Mouse (Mus musculus): ENCODE measurements at regions not wholly inside any gene's neighbourhood (a gene's known extent, or its start where the extent isn't known, plus 50 kb on each side); places are given as distances from the start of the nearest gene placed in this dataset.

DNA sequence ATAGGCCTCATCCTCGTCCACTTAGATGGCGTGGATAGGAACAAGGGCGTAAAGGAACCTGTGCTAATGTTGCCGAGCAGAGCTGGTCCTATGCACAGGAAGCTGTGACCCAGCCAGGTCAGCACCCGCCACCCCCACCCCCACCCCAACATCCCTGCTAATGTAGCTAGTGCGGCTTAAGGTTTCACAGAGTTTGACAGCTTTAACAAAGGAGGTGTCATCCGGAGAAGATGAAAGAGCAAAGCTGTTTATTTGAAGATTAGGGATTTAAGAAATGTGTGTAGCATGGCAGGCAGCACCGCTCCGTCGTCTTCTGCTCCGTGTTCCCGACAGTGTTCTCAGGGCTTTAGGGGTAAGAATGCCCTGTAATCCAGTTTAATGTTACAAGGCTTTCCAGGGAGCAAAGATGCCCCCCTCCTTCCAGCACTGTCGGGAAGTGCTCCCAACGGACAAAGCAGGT is 93.5 kb downstream of the Thnsl2 start:
- H3K79me3 ChIP-seq (ENCODE audit: low read depth): no peaks in the 10 kb centered on the region
- H3K79me2 ChIP-seq (ENCODE audit: control insufficient read depth, insufficient read depth): no peaks in the 10 kb centered on the region
- H3ac ChIP-seq (ENCODE audit: control insufficient read depth, insufficient read length, low read depth): no peak overlapping the region
- H3K27me3 ChIP-seq (ENCODE audit: control insufficient read depth, insufficient read depth, insufficient read length): peaks cover 27% of the 10 kb centered on the region
- no peak overlapping the region for H3K4me3 ChIP-seq (ENCODE audit: insufficient read depth, poor library complexity, severe bottlenecking)
- no peak for TF ChIP-seq MAX (IDR thresholded peaks at IDR 0.05)
- no peak for TF ChIP-seq FOSL1 (IDR thresholded peaks at IDR 0.05; ENCODE audit: insufficient read depth, low read length, poor library complexity, severe bottlenecking)
- TF ChIP-seq CEBPB (IDR thresholded peaks at IDR 0.05; ENCODE audit: low read depth): no peak
- TF ChIP-seq MYOG (IDR thresholded peaks at IDR 0.05; ENCODE audit: control insufficient read depth, extremely low read depth, insufficient read length): no peak
- TF ChIP-seq USF1 (IDR thresholded peaks at IDR 0.05; ENCODE audit: low read depth): no peak
- no peak for TF ChIP-seq CTCF (IDR thresholded peaks at IDR 0.05; ENCODE audit: control insufficient read depth, insufficient read depth, insufficient read length)
- no peak for TF ChIP-seq MYOD1 (IDR thresholded peaks at IDR 0.05; ENCODE audit: control insufficient read depth, insufficient read length, low read depth)
- H3K36me3 ChIP-seq (ENCODE audit: control insufficient read depth, insufficient read depth): no peaks in the 10 kb centered on the region

DNA sequence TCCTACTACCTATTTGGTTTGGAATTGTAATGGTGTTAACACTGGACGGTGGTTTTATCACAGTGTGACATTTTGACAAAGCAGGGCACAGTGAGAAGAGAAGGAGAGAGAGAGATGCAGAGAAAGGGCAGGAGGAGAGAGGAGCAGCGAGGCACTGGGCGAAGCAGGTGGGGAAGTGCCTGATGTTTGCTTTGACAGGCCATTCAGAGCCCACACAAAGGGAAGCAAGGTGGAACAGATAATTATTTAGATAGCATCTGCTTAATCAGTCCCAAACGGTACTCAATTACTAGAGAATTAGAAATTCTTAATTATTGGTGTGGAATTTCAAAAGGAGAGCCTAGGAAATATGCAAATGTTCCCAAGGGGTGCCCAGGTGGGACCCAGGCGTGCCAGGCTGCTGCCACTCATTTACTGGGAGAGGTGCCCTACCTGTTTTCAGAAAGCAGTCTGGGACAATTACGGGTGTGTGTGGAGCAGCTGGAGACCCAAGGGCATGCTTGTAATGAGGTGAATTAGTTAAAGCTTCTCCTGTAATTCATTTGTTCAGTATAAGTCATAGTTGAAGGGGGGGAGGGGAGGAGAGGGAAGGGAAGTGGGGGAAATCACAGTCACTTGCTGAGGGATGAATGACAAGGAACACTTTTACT is 86.9 kb downstream of the Thnsl2 start:
- Histone ChIP-seq H3ac (ENCODE audit: control insufficient read depth, insufficient read length, low read depth) (no peak overlapping the region), H3K79me2 (ENCODE audit: control insufficient read depth, insufficient read depth) (no peaks in the 10 kb centered on the region), H3K79me3 (ENCODE audit: low read depth) (no peaks in the 10 kb centered on the region), H3K27me3 (ENCODE audit: control insufficient read depth, insufficient read depth, insufficient read length) (no peaks in the 10 kb centered on the region), H3K4me3 (ENCODE audit: insufficient read depth, poor library complexity, severe bottlenecking) (no peak overlapping the region), H3K36me3 (ENCODE audit: control insufficient read depth, insufficient read depth) (no peaks in the 10 kb centered on the region)
- no peak for TF ChIP-seq USF1 (IDR thresholded peaks at IDR 0.05; ENCODE audit: low read depth)
- TF ChIP-seq MYOG (IDR thresholded peaks at IDR 0.05; ENCODE audit: control insufficient read depth, extremely low read depth, insufficient read length): no peak
- no peak for TF ChIP-seq FOSL1 (IDR thresholded peaks at IDR 0.05; ENCODE audit: insufficient read depth, low read length, poor library complexity, severe bottlenecking)
- no peak for TF ChIP-seq MYOD1 (IDR thresholded peaks at IDR 0.05; ENCODE audit: control insufficient read depth, insufficient read length, low read depth)
- TF ChIP-seq CTCF (IDR thresholded peaks at IDR 0.05; ENCODE audit: control insufficient read depth, insufficient read depth, insufficient read length): no peak
- no peak for TF ChIP-seq MAX (IDR thresholded peaks at IDR 0.05)
- no peak for TF ChIP-seq CEBPB (IDR thresholded peaks at IDR 0.05; ENCODE audit: low read depth)

DNA sequence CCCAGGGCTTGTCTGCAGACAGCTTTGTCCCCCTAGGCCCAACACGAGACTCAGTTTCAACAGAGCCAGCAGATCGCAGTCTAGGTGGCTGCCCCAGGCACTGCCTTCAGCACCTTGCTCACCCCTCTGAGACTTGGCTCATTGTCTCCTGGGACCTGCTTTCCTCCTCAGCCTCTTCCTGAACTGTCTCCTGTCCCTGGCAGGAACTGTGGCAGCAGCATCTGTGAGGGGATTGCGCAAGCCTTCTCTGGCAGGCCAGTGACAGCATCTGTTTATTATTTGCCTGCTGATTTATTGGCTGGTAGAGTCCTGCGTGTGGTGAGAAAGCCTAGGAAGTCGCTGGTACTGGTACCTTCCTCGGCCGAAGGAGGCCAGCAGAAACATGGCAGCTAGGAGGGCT is 84.1 kb downstream of the Thnsl2 start:
- peak; percentile 74 for TF ChIP-seq CEBPB (IDR thresholded peaks at IDR 0.05; ENCODE audit: low read depth)
- TF ChIP-seq MAX (IDR thresholded peaks at IDR 0.05): no peak
- no peak overlapping the region for H3ac ChIP-seq (ENCODE audit: control insufficient read depth, insufficient read length, low read depth)
- no peaks in the 10 kb centered on the region for H3K79me2 ChIP-seq (ENCODE audit: control insufficient read depth, insufficient read depth)

DNA sequence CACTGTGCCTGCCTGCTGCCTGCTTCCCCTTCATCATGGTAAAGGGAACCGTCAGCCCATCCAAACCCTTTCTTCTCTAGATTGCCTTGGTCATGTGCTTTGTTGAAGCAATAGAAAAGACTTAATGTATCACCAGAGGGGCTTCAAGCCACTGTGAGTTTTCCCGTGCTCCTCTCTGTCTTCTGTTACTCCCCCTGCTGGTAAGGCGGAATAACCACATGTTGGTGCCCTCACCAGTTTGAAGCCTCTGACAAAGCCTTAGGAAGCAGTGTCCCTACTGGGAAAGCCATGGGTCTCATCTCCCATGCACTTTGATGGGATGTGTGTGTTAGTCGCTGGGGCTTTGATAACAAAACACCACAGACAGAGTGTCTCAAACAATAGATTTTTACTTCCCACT is 81.3 kb downstream of the Thnsl2 start:
- Histone ChIP-seq H3K79me3 (ENCODE audit: low read depth) (no peaks in the 10 kb centered on the region), H3ac (ENCODE audit: control insufficient read depth, insufficient read length, low read depth) (no peak overlapping the region), H3K36me3 (ENCODE audit: control insufficient read depth, insufficient read depth) (no peaks in the 10 kb centered on the region), H3K27me3 (ENCODE audit: control insufficient read depth, insufficient read depth, insufficient read length) (no peaks in the 10 kb centered on the region), H3K79me2 (ENCODE audit: control insufficient read depth, insufficient read depth) (no peaks in the 10 kb centered on the region), H3K4me3 (ENCODE audit: insufficient read depth, poor library complexity, severe bottlenecking) (no peak overlapping the region)
- no peak for TF ChIP-seq USF1 (IDR thresholded peaks at IDR 0.05; ENCODE audit: low read depth)
- TF ChIP-seq CTCF (IDR thresholded peaks at IDR 0.05; ENCODE audit: control insufficient read depth, insufficient read depth, insufficient read length): no peak
- TF ChIP-seq MYOG (IDR thresholded peaks at IDR 0.05; ENCODE audit: control insufficient read depth, extremely low read depth, insufficient read length): no peak
- no peak for TF ChIP-seq MYOD1 (IDR thresholded peaks at IDR 0.05; ENCODE audit: control insufficient read depth, insufficient read length, low read depth)
- no peak for TF ChIP-seq MAX (IDR thresholded peaks at IDR 0.05)
- TF ChIP-seq CEBPB (IDR thresholded peaks at IDR 0.05; ENCODE audit: low read depth): no peak
- TF ChIP-seq FOSL1 (IDR thresholded peaks at IDR 0.05; ENCODE audit: insufficient read depth, low read length, poor library complexity, severe bottlenecking): no peak

More for the DNA sequence above, 84.1 kb downstream of the Thnsl2 start:
- no peak overlapping the region for H3K4me3 ChIP-seq (ENCODE audit: insufficient read depth, poor library complexity, severe bottlenecking)
- H3K79me3 ChIP-seq (ENCODE audit: low read depth): no peaks in the 10 kb centered on the region
- no peaks in the 10 kb centered on the region for H3K27me3 ChIP-seq (ENCODE audit: control insufficient read depth, insufficient read depth, insufficient read length)
- H3K36me3 ChIP-seq (ENCODE audit: control insufficient read depth, insufficient read depth): no peaks in the 10 kb centered on the region

DNA sequence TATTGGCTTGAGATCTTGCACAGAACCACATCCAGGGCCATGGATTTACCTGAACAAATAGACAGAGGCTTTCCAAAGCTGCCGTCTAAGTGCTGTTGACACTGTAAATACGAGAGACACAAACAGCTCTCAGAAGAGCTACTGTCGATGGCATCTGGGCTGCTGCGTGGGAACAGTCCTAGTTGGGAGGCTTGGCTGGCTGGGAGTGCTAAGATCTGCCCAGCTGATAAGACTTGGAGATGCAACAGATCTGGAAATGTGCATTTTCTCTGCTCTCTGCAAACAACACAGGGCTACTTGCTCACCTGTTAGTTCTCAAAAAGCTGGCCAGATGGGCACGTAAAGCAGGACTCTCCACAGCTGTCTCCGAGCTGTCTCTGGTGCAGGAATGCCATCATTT is 78.8 kb downstream of the Thnsl2 start:
- H3K79me3 ChIP-seq (ENCODE audit: low read depth): no peaks in the 10 kb centered on the region
- H3K4me3 ChIP-seq (ENCODE audit: insufficient read depth, poor library complexity, severe bottlenecking): no peak overlapping the region
- H3ac ChIP-seq (ENCODE audit: control insufficient read depth, insufficient read length, low read depth): no peak overlapping the region
- H3K79me2 ChIP-seq (ENCODE audit: control insufficient read depth, insufficient read depth): no peaks in the 10 kb centered on the region
- H3K27me3 ChIP-seq (ENCODE audit: control insufficient read depth, insufficient read depth, insufficient read length): no peaks in the 10 kb centered on the region
- no peak for TF ChIP-seq FOSL1 (IDR thresholded peaks at IDR 0.05; ENCODE audit: insufficient read depth, low read length, poor library complexity, severe bottlenecking)
- no peak for TF ChIP-seq MYOG (IDR thresholded peaks at IDR 0.05; ENCODE audit: control insufficient read depth, extremely low read depth, insufficient read length)
- no peak for TF ChIP-seq USF1 (IDR thresholded peaks at IDR 0.05; ENCODE audit: low read depth)
- no peak for TF ChIP-seq MYOD1 (IDR thresholded peaks at IDR 0.05; ENCODE audit: control insufficient read depth, insufficient read length, low read depth)
- TF ChIP-seq CTCF (IDR thresholded peaks at IDR 0.05; ENCODE audit: control insufficient read depth, insufficient read depth, insufficient read length): no peak
- TF ChIP-seq CEBPB (IDR thresholded peaks at IDR 0.05; ENCODE audit: low read depth): no peak
- no peak for TF ChIP-seq MAX (IDR thresholded peaks at IDR 0.05)
- no peaks in the 10 kb centered on the region for H3K36me3 ChIP-seq (ENCODE audit: control insufficient read depth, insufficient read depth)

DNA sequence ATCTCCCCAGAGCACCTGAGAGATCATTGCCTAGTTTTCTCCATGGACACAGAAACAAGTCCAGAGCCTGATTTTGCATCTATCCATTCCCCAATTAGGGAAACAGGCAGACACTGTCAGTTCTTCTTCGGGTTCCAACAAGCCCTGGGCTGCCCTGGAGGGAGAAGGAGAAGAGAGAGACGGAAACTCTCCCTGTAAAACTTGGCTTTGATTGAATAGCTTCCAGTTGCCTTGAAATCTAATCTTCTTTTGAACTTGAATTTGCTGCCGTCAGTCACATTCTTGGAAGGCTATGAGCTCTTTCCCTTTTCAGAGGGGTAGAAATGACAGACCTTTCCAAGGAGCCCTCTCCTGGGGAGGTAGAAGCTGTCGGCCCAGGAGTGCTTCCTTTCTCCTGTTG is 75.0 kb downstream of the Thnsl2 start:
- Histone ChIP-seq H3K36me3 (ENCODE audit: control insufficient read depth, insufficient read depth) (no peaks in the 10 kb centered on the region), H3K27me3 (ENCODE audit: control insufficient read depth, insufficient read depth, insufficient read length) (no peaks in the 10 kb centered on the region), H3K4me3 (ENCODE audit: insufficient read depth, poor library complexity, severe bottlenecking) (no peak overlapping the region), H3K79me3 (ENCODE audit: low read depth) (no peaks in the 10 kb centered on the region), H3ac (ENCODE audit: control insufficient read depth, insufficient read length, low read depth) (no peak overlapping the region), H3K79me2 (ENCODE audit: control insufficient read depth, insufficient read depth) (no peaks in the 10 kb centered on the region)
- TF ChIP-seq USF1 (IDR thresholded peaks at IDR 0.05; ENCODE audit: low read depth) (no peak), CTCF (IDR thresholded peaks at IDR 0.05; ENCODE audit: control insufficient read depth, insufficient read depth, insufficient read length) (no peak), CEBPB (IDR thresholded peaks at IDR 0.05; ENCODE audit: low read depth) (no peak), MAX (IDR thresholded peaks at IDR 0.05) (no peak), MYOD1 (IDR thresholded peaks at IDR 0.05; ENCODE audit: control insufficient read depth, insufficient read length, low read depth) (no peak), FOSL1 (IDR thresholded peaks at IDR 0.05; ENCODE audit: insufficient read depth, low read length, poor library complexity, severe bottlenecking) (no peak), MYOG (IDR thresholded peaks at IDR 0.05; ENCODE audit: control insufficient read depth, extremely low read depth, insufficient read length) (no peak)

Data from C2C12 (cell line).